Mouse (Mus musculus) limb, embryonic 14.5 days (tissue): ENCODE measurements at regions not wholly inside any gene's neighbourhood (a gene's known extent, or its start where the extent isn't known, plus 50 kb on each side); places are given as distances from the start of the nearest gene placed in this dataset.

Experiments
- ATAC-seq: fragments of 200-750 bp; cut with Nextera tagmentation; 2 replicates; pipeline ENCODE4 v1.8.0; 2017; ENCODE audit warnings: low read depth, moderate number of reproducible peaks, moderate TSS enrichment; ENCODE audit not compliant: low FRiP score
- DNase-seq: peaks from one replicate; pipeline ENCODE4 v3.0.0-alpha.2; 2015; ENCODE audit warnings: low spot score
- H3K27ac ChIP-seq: fragments of 300-500 bp; sonication (generic); replicated peaks from 2 replicates; pipeline ENCODE4 v1.5.1; 2014; ENCODE audit warnings: low read depth, mild to moderate bottlenecking, low read length, moderate library complexity, mixed read lengths
- H3K27me3 ChIP-seq: fragments of 300-500 bp; sonication (generic); 2 replicates; pipeline ENCODE4 v1.6.1; 2014; ENCODE audit warnings: low read length, mixed read lengths; ENCODE audit not compliant: control insufficient read depth, insufficient read depth
- H3K36me3 ChIP-seq: fragments of 300-500 bp; sonication (generic); 2 replicates; pipeline ENCODE4 v1.6.1; 2014; ENCODE audit warnings: mild to moderate bottlenecking, low read length, moderate library complexity, mixed read lengths; ENCODE audit not compliant: control insufficient read depth, insufficient read depth
- H3K4me1 ChIP-seq: fragments of 300-500 bp; sonication (generic); 2 replicates; pipeline ENCODE4 v1.6.1; 2014; ENCODE audit warnings: antibody characterized with exemption, low read length, mixed read lengths; ENCODE audit not compliant: control insufficient read depth, insufficient read depth
- H3K4me2 ChIP-seq: fragments of 300-500 bp; sonication (generic); replicated peaks from 2 replicates; pipeline ENCODE4 v1.6.1; 2014; ENCODE audit warnings: low read depth, mild to moderate bottlenecking, low read length, moderate library complexity; ENCODE audit not compliant: severe bottlenecking
- H3K4me3 ChIP-seq: fragments of 300-500 bp; sonication (generic); replicated peaks from 2 replicates; pipeline ENCODE4 v1.5.1; 2014; ENCODE audit warnings: low read length
- H3K9ac ChIP-seq: fragments of 300-500 bp; sonication (generic); 2 replicates; pipeline ENCODE4 v1.6.1; 2014; ENCODE audit warnings: mild to moderate bottlenecking, low read depth, low read length, moderate library complexity; ENCODE audit not compliant: severe bottlenecking
- H3K9me3 ChIP-seq: fragments of 300-500 bp; sonication (generic); 2 replicates; pipeline ENCODE4 v1.6.1; 2016; ENCODE audit warnings: low read length; ENCODE audit not compliant: control insufficient read depth
- POLR2A ChIP-seq: fragments of 200-500 bp; IDR thresholded peaks from 2 replicates; pipeline ENCODE4 v1.8.0; 2012; ENCODE audit warnings: inconsistent platforms, mild to moderate bottlenecking, moderate library complexity, borderline replicate concordance; ENCODE audit not compliant: insufficient read depth, insufficient read length; ENCODE audit errors: extremely low read depth
- WGBS: fragments of 180-500 bp; shearing (Covaris S2); extraction: QIAGEN DNeasy Blood & Tissue Kit; methylation state at CpG from one replicate; pipeline ENCODE4 v1.1.7; 2014; 5-methylcytosine and 5-hydroxymethylcytosine counted together

DNA sequence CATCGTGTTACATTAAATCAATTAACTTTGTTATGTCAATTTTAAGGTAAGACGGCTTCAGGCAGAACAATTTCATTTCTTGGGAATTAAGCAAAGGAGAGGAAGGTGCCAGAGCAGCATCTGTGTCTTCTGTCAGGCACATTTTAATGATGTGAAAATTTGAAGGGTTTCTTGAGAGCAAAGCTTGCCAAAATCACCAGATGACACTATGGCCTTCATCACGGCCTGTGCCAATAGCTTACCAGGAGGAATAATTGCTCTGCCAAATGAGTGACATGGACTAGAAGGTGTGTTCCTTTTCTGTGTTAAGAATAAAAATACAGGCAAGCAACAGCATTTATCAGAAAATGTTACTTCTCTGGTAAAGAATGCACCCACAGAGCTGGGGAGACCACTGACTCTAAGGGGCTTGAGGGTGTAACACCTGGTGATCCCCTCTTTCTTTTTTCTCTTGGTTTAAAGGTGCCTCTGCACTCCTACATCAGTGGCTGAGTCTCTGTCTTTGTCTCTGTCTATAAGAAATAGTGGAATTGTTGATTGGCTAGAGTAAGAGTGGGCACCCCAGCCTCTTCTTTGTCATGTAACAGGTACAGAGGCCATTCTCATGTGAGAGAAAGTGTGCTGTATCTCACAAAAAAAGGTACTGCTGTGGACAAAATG lies 856.2 kb upstream of the Chrm3 start:
- no peak overlapping the region for H3K4me2 ChIP-seq
- no peak overlapping the region for H3K4me3 ChIP-seq
- no peaks in the 10 kb centered on the region for H3K4me1 ChIP-seq
- WGBS: 82% methylated on average over 3 of the region's 3 CpGs
- H3K9ac ChIP-seq: no peak overlapping the region
- no peaks in the 10 kb centered on the region for H3K36me3 ChIP-seq
- TF ChIP-seq POLR2A: no peak
- no peaks in the 10 kb centered on the region for H3K27me3 ChIP-seq
- ATAC-seq (no peak), DNase-seq (no peak)
- no peaks in the 10 kb centered on the region for H3K9me3 ChIP-seq
- no peak overlapping the region for H3K27ac ChIP-seq

DNA sequence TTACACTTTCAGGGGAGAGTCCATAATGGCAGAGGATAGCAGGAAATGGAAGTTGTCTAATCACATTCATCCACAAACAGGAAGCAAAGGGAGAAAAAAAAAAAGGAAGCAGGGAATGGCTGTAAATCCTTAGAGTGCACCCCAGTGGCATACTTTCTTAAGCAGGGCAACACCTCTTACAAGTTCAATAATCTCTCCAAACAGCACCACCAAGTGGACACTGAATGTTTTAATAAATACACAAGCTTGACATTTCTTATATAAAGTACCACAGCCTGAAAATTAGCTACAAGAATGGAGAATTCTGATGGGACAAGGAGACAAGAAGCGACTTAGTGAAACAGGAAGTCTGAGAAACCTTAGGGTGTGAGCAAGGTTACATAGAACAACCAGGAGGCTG lies 849.5 kb upstream of the Chrm3 start:
- ATAC-seq (no peak), DNase-seq (no peak)
- TF ChIP-seq POLR2A: no peak
- no peak overlapping the region for H3K27ac ChIP-seq
- H3K4me2 ChIP-seq: no peak overlapping the region
- H3K4me1 ChIP-seq: no peaks in the 10 kb centered on the region
- H3K36me3 ChIP-seq: no peaks in the 10 kb centered on the region
- H3K9ac ChIP-seq: no peak overlapping the region
- WGBS: 84% methylated on average over 1 of the region's 1 CpGs
- no peaks in the 10 kb centered on the region for H3K9me3 ChIP-seq
- no peak overlapping the region for H3K4me3 ChIP-seq
- H3K27me3 ChIP-seq: no peaks in the 10 kb centered on the region

DNA sequence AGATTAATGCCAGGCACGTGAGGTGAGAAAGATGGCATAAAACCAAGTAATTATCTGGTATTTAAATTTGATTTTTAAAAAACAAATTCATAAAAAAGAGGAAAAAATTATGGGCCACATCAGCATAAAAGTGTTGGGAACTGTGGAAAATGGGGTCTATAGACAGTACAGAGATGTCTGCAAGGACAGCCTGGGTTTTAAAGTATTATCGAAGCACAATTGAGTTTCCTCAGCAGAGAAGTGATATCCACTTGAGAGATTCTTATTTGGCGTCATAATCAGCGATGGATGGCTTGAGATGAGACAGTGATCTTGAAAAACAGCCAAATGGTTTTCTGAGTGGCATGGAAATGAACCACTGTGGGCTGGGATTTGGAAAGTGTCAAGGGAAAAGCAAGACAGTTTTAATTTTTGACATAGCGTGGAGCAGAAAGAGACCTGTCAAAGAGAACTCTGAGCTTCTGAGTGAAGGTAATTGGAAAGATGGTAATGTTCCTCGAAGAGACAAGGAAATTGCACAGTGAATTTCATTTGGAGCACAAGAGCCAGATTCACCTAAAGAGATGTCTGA lies 844.7 kb upstream of the Chrm3 start:
- Histone ChIP-seq H3K9ac (no peak overlapping the region), H3K4me3 (no peak overlapping the region), H3K9me3 (no peaks in the 10 kb centered on the region), H3K4me2 (no peak overlapping the region), H3K27me3 (no peaks in the 10 kb centered on the region), H3K4me1 (no peaks in the 10 kb centered on the region), H3K27ac (no peak overlapping the region), H3K36me3 (no peaks in the 10 kb centered on the region)
- WGBS: 89% methylated on average over 6 of the region's 6 CpGs
- ATAC-seq (no peak), DNase-seq (no peak)
- no peak for TF ChIP-seq POLR2A

DNA sequence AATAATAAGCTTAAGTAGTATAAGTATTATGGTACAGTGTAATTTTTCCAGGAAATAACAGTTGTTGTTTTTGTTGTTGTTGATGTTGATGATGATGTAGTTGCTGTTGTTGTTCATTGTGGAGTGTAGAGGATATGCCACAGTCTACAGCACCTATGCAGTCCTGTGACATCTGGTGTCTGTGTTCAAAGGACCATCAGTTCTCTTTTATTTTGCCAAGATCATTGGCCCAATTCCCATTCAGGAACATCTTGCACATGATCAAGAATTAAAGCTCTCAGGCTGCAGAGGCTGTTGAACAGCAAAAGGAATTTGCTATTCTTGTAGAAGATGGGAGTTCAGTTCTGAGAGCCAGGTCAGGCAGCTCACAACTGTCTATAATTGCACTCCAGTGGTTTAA lies 841.3 kb upstream of the Chrm3 start:
- no peaks in the 10 kb centered on the region for H3K27me3 ChIP-seq
- no peak overlapping the region for H3K27ac ChIP-seq
- no peak overlapping the region for H3K4me2 ChIP-seq
- no peaks in the 10 kb centered on the region for H3K4me1 ChIP-seq
- no peak for TF ChIP-seq POLR2A
- H3K9me3 ChIP-seq: no peaks in the 10 kb centered on the region
- no peaks in the 10 kb centered on the region for H3K36me3 ChIP-seq
- H3K9ac ChIP-seq: no peak overlapping the region
- no peak for ATAC-seq
- no peak overlapping the region for H3K4me3 ChIP-seq
- DNase-seq: no peak

- Histone ChIP-seq H3K36me3 (no peaks in the 10 kb centered on the region), H3K9ac (no peak overlapping the region), H3K4me2 (no peak overlapping the region), H3K4me1 (no peaks in the 10 kb centered on the region), H3K9me3 (no peaks in the 10 kb centered on the region), H3K4me3 (no peak overlapping the region), H3K27me3 (no peaks in the 10 kb centered on the region), H3K27ac (no peak overlapping the region)
- WGBS: 57% methylated on average over 8 of the region's 8 CpGs
- DNase-seq (no peak), ATAC-seq (no peak)
- TF ChIP-seq POLR2A: no peak
Observed at GRCm38 (mm10) chr13:11192471-11192870, 831.8 kb upstream of the Chrm3 start.
